Mouse (Mus musculus) v-Abl transformed pro-B cells (cell line): Measurements from ENCODE around the gene Mamld1.
"Not testable (repeated sequence)": the region's sequence is repeated elsewhere in the genome, so short reads cannot be mapped to it uniquely, and the experiment has no call there.

Experiments
- in situ Hi-C, 2 experiments: fragments of 400-800 bp; cut with MboI; formaldehyde crosslinking; loops; one replicate each; pipeline ENCODE4 v1.15.1; 2025; ENCODE audit not compliant: unreplicated experiment in 2 of 2

The Mamld1 gene

GRCm38 (mm10) chrX:71049864-71050576, at the start of gene Mamld1:
TSS of gene Mamld1 (plus strand) at chrX:71050256.
- in situ Hi-C loops: no loop called here

DNA sequence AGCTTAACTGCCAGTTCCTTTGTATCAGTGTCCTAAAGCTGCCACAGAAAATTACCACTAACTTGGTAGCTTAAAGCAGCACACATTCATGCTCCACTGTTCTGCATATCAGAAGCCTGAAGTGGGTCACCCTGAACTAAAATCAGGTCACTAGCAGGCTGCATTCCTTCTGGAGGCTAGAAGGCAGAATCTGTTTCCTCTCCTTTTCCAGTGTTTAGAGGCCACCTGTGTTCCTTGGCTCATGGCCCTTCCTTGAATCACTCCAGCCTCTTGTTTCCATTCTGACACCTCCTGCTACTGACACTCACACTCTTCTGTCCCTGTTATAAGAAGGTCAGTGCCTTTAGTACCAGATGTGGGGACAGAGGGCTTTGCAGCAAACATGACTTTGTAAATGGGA, 25.3 kb upstream of the Mamld1 start:
- in situ Hi-C loops: no loop called here

- in situ Hi-C loops: no loop called here
These were observed 22.0 kb upstream of the Mamld1 start for GRCm38 (mm10) chrX:71028007-71028406.

GRCm38 (mm10) chrX:71028976-71029375, 21.1 kb upstream of the Mamld1 start:
- in situ Hi-C loops: not testable (repeated sequence)

- in situ Hi-C loops: no loop called here
These were observed 738 bp downstream of the Mamld1 start for GRCm38 (mm10) chrX:71050677-71051311.

DNA sequence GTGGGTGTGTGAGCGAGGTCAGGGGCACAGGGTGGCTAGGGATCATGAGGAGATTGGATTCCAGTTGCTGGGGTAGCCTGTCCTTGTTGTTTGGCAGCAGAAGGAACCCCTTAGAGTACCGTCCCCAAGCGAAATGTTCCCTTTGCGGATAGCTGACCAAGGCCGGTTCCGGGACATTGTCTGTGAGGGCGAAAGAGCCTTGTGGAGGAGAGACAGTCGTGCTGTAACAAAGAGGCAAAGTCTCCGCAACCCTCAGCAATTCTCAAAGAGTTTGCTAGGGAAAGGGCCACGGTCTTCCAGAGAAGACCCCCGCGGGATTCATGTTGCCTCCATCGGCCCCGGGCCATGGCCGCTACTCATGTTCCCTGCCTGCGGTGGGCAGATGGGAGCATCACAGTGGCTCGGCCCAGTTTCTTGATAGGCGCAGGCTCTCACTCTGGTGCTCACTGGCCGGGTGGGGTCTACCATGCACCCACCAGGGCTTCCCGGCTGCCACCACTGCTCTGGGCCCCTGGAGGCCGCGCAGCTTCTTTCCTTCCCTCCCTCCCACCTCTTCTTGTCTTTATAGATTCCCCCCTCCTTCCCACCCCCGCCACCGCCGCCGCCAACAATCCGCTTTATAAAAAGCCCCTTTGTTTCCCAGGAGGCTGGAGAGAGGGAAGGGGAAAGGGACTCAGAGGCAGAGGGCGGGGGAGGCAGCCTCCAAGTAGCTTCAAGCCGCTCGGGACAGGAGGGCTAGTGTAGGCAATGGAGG, 1.5 kb downstream of the Mamld1 start:
- in situ Hi-C loops: no loop called here

GRCm38 (mm10) chrX:71052115-71052478, 2.0 kb downstream of the Mamld1 start:
- in situ Hi-C loops: no loop called here

DNA sequence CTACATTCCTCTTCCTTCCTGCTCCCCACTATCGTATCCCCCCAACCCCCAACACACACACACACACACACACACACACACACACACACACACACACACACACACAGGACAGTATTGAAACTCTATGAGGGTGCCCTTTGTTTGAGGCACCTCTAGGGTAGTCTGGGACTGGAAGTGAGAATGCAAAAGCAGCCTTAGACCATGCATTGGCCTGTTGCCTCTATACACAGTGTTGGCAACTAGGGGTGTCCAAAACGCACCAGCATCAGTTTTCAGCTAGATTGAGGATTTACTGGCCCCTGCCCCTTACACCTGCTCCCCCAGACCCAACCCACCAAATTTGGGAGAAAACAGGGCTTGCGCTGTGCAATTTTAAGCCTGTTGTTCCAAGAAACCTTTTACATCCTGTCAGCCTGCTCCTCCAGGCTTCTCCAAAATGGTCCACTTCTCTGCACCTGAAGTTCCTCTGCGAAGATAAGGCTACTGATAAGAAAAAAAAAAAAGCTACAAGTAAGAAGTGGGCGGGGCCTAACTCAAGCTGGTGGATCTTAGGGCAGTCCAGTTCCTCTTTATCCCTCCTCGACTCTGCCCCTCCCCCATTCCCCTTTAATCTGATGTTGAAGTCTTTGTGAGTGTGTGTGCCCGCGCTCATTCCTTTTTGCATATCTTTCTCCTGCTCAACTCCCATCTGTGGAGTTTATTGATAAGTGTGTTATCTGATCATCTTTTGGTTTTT, 2.6 kb downstream of the Mamld1 start:
- in situ Hi-C loops: no loop called here

DNA sequence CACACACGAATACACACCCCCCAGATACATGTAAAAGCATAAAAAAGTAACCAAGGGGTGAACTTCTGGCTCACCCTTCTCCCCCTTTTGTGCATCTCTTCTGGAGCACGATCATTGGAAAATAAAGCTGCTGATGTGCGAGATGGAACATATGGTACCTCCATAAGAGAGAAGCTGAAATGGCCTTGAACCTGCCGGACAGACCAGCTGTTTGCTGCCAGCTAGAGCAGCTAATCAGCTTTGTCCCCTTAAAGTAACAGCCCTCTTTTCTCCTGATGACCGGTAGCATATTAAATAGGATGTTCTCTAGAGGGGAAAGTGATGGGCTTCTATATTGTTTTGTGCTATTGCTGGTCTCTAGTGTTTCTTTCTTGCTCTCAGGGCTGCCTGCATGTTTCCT, 3.2 kb downstream of the Mamld1 start:
- in situ Hi-C loops: no loop called here

GRCm38 (mm10) chrX:71056968-71057367, 6.9 kb downstream of the Mamld1 start:
- in situ Hi-C loops: no loop called here

DNA sequence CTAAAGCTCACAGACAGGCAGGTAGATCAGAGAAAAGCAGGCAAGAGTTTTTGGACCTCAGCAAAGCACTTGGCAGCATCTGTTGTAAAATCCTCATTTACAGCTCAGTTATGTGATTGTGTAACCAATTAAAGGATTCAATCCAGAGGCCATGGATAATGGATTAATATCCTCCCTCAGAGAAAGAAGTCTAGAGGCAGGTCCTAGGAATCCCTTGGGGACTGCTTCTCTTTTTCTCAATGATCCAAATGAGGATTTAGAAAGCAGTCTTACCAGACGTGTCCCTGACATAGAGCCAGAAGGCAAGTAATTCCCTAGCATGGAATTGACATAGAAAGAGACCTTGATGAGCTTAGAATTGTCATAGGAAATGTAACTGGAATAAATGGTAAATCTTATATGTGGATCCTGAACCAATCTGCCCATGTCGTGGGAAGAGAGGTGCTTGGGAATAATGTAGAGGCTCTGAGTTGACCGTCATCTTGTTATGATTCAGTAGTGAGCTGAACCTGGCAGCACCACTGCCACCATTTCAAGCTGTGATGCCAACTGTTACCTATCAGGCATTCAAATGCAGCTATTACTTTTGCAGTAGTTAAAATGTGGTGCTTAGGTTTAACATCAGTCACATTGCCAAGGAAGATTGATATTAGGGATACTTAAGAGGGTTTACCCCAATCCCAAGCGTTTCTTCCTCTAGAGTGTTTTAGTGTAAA, 35.2 kb downstream of the Mamld1 start:
- in situ Hi-C loops: no loop called here

GRCm38 (mm10) chrX:71087370-71088079, 37.5 kb downstream of the Mamld1 start:
- in situ Hi-C loops: no loop called here

DNA sequence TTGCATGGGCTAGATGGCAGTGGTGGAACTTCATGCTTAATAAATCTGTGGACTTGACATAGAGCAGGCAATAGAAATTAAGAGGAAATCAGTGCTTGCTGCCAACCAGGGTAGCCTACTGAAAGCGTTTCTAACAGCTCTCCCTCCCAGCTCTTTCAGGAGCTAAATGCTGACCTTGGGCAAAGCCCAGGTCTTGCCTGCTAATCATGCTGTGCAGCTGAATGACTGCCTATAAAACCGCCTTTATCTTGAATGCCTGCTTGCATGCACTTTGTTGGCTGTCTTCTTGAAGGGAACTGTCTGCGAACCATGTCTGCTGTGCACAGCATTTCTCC, 38.0 kb downstream of the Mamld1 start:
- in situ Hi-C loops: no loop called here

GRCm38 (mm10) chrX:71105820-71106219, 55.8 kb downstream of the Mamld1 start:
- in situ Hi-C loops: no loop called here

GRCm38 (mm10) chrX:71106392-71106791, 56.3 kb downstream of the Mamld1 start:
- in situ Hi-C loops: no loop called here

GRCm38 (mm10) chrX:71108056-71108735, 58.1 kb downstream of the Mamld1 start:
- in situ Hi-C loops: no loop called here

GRCm38 (mm10) chrX:71110333-71110732, 60.3 kb downstream of the Mamld1 start:
- in situ Hi-C loops: no loop called here

DNA sequence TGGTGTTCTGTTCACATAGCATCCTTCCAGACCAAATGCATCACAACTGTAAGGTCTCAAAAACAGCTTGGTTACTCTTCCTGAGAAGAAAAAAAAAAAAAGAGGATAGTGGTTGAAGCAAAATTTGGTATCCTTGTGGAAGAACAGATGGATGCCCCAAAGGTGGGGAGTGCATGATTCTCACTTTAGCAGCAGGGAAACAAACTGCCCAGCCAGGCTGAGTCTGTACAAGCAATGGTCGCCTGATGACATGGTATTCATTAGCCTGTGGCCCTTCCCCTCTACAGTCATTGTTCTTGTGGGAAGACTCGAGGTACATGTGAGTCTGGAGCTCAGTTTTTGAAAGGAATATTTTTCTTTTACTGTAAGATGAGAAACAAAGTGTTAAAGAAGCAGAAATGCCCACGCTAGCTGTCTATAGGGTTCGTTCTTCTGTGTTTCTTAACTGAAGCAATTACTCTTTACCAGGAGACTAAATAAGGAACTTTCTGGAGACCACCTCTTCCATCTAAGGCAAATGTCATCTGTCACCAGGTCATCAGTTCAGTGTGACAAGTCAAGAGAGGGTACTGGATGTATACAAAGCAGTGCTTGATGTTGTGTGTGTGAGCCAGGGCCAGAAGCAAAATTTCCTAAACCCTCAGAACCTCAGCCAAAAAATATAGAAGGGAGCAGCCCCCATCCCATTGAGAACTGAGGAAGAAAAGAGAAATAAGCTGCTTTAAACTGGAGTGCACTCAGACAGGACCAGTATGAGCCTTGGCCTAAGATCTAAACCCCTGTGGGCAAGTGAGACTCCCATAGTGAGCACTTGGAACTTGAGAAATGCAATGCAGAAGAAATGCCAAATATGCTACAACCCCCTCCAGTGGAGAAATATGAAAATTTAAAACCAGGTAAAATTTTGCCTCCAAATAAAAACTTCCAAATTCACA, 72.6 kb downstream of the Mamld1 start:
- in situ Hi-C loops: no loop called here
